Mouse (Mus musculus) R1 (cell line): ENCODE measurements around the gene Shtn1.

ENCODE experiments used
- DNase-seq: peaks from one replicate; pipeline ENCODE4 v3.0.0-alpha.2; 2018; ENCODE audit warnings: low read depth, low spot score

Shtn1 gene

DNA sequence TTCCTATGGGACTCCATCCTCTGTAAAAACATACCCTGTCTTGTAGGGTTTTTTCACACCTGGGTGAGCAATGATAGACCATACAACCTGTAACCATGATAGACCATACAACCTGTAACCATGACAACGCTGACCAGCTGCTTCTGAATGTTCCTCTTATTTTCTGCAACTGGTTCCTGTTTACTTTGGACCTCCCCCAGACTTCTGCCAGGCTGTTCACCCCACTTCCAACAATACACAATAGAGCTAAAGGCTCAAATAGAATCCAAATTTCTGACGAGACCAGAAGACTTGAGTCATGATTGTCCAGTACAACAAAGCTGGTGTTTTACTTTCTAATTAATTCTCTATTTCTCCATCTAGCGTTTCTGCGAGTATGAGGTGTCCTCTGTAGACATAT is 23.8 kb downstream of the Shtn1 start:
- no peak for DNase-seq

- DNase-seq = no peak
Measured at GRCm38 (mm10) chr19:59051622-59052021, 24.3 kb downstream of the Shtn1 start.

DNA sequence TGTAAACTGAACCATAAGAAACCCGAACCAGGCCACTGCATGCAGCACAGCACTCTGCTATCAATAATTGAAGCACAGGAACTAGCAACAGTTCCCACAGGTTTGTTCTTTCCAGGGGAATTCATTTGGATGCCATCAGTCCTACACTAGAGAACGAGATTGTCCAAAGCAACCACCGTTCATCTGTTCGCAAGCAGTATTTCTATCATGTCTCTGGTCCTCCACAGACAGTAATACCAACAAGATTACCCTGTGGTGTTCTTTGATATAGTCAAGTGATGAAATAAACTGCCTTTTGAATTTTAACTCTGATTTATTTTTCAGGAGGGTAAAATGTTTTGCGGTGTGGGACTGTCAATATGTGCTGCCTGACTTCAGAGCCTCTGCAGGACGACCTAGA is 27.0 kb downstream of the Shtn1 start:
- DNase-seq = no peak

DNA sequence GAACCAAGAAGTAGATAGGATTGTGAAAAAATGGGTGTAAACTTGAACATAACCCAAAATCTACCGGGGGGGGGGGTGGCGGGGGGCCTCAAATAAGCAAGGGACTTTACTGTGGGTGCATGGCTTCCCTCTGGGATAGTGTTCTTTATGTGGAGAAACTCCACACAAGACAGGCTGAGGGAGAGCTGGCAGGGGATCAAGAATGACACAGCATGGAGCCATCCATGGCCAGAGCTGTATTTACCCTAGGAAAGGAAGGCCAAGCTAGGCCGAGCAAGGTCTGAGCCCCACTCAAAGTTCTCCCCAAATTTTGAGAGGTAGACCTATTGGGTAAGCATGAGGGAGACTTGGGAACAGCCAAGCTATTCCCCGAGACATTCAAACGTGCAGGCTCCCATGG is 28.4 kb downstream of the Shtn1 start:
- no peak for DNase-seq

GRCm38 (mm10) chr19:59041086-59041485 is 34.8 kb downstream of the Shtn1 start:
- DNase-seq = no peak

DNA sequence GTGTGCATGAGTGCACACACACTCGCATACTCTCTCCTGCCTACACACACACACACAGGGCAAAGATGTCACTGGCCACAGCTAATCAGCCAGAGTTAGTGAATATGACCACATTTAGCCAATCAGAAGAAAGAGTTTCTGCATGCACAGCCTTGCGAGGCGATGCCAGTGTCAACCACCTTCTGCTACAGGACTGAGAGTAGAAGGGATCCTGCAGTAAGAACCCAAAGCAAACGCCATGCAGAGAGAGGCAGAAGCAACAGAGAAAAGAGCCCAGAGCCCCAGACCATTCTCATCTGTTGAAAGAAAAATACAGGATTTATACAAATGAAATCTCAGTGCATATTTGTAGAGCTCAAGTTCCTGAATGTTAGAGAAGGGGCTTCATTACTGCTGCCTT is 37.1 kb downstream of the Shtn1 start:
- no peak for DNase-seq

DNA sequence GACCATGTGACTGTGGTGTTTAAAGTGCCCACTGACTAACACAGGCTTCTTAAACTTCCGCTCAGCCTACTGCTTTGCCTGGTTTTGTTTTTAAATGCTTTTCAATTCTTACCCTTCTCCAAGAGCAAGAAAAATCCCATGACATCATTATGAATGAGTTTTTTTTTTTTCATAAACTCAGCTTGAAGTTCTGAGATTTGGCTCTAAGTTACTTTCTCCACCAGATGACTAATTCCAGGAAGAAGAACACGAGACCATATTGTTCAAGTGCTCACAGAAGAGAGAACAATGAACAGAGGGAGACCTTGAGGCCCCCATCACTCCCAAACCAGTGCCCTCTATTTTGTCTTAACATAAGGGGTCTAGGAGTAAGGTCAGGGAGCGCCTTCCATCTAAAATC is 39.1 kb downstream of the Shtn1 start:
- DNase-seq = no peak

GRCm38 (mm10) chr19:59033241-59033640 is 42.7 kb downstream of the Shtn1 start:
- DNase-seq = no peak

DNA sequence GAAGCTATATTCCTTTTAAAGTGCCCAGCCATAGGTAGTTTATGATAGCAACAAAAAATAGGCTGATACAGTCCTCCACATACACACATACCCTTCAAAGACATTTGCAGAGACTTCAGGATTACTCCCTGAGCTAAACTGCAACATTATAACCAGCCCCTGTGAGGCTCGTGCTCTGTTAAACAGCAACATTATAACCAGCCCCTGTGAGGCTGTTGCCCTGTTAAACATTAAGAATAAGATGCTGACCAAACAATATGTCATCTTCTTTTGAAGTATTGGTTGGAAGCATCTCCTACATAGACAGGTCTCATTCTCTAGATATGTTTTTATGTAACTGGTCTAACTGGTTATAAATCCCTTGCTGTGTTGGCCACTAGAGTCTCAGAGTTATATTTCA is 45.7 kb downstream of the Shtn1 start:
- DNase-seq = no peak

GRCm38 (mm10) chr19:59029011-59029410 is 46.9 kb downstream of the Shtn1 start:
- no peak for DNase-seq

DNA sequence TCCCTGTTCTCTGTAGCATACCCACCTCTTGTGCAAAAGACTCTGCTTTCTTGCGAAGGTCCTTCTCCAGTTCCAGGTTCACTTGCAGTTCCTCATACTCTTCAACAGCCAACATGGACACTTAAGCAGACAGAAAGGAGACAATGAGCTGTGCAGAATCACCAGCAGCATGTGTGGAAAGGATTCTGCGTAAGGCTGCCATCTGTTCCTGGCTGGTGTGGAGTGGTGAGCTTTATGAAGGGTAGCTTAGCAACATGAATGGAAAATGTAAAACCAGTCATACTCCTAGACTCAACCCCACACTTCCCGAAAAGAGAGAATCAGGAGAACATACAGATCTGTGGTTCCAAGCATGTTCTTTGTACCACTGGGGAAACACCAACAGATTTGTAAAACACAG is 47.8 kb downstream of the Shtn1 start:
- DNase-seq = no peak

DNA sequence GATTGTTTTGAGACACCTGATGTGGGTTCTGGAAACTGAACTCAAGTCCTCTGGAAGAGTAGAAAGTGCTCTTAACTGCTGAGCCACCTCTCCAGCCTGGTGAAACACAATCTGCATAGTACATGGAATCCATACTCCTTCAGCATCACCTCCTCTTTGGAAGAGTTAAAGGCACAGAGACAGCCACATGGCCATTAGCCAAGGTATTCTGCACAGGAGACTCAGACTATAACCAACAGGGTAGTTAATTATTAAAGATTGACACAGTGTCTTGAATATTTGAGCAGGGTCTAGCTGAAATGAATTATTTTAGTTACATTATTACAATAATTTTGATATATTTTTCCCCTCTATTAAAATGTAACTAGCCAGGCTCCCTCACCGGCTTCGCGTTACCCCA is 52.0 kb downstream of the Shtn1 start:
- DNase-seq = no peak

DNA sequence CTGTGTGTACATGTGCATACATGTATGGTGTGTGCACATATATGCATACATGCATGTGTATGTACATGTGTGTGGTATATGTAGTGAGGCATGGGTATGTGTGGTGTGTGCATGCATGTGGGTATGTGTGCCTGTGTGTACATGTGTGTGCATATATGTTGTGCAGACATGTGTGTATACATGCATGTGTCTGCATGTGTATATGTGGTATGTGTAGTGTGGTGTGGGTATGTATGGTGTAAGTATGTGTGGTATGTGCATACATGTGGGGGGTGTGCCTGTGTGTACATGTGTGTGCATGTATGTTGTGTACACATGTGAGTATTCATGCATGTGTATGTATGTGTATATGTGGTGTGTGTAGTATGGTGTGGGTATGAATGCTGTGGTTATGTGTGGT is 54.3 kb downstream of the Shtn1 start:
- DNase-seq = no peak

GRCm38 (mm10) chr19:59010802-59011201 is 65.1 kb downstream of the Shtn1 start:
- no peak for DNase-seq

DNA sequence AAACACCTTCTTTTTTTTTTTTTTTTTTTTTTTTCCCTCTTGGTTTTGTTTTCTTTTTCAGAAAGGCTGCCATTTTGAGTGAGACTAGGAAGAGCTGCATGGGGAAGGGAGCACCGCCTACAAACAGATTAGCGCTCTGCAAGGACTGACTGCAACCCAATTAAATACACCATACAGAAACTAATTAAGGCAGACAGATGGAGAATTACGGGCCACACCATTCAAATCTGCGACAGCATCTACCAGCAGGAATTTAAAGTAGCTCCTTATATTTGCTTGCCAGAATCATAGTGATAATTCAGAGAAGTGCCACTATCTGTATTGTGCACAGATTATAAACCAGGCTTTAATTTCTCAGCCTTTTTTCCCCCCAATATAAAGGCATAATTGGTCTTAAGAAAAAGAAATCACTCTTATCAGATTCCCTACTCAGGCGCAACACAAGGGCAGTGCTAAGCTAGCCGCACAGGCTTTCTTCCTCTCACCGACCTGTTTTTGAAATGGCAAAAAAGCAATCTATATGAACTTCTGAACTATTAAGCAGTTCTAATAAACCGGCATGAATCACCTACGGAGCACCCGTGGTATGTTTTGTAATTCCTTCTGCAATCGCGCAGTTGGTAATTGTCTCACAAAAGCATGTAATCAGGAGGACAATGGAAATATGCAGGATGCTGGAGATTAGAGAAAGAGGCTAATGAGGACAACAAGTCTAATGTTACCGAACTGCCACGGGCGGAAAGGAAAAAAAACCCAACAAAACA is 69.1 kb downstream of the Shtn1 start:
- DNase-seq = peak; percentile 6

DNA sequence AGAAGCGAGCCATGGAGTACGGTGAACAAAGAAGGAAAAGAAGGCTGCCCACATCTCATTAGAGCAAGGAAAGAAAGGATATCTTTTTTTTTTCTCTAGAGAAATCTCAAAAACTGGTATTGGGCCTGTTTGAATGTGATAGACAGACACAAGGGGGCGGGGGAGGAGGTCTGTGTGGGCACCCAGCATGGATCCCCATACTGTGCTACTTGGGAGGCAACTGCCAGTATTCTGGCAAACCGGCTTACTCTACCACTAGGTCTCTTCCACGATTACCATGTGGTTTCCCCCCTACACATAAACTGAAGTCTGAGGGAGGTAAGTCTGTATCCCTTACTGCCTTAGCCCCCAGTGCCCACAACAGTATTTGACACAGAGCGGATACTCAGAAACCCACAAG is 73.1 kb downstream of the Shtn1 start:
- no peak for DNase-seq

- DNase-seq = no peak
Measured at GRCm38 (mm10) chr19:58981571-58981970, 94.3 kb downstream of the Shtn1 start.

DNA sequence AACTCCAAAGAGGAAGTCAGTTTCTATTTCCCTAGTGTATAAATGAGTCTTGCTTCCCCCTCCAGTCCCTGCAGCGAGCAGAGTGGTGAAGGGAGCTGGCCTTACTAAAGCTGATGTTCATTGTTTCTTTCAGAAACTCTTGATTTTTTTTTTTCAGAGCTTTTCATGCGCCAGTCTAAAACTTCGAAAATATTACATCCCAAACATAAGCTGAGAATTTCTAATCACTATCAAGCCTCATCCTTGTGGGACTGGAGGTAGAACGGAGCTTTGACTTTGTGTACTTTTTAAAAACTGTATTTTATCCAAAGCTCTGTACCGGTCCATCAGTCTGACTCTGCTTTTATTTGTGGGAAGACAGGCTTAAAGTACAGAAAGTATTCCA is 95.9 kb downstream of the Shtn1 start:
- no peak for DNase-seq

- DNase-seq = no peak
Measured at GRCm38 (mm10) chr19:58979436-58980055, 96.4 kb downstream of the Shtn1 start.

- DNase-seq = peak; percentile 80
Measured at GRCm38 (mm10) chr19:58978401-58979171, 97.3 kb downstream of the Shtn1 start.

DNA sequence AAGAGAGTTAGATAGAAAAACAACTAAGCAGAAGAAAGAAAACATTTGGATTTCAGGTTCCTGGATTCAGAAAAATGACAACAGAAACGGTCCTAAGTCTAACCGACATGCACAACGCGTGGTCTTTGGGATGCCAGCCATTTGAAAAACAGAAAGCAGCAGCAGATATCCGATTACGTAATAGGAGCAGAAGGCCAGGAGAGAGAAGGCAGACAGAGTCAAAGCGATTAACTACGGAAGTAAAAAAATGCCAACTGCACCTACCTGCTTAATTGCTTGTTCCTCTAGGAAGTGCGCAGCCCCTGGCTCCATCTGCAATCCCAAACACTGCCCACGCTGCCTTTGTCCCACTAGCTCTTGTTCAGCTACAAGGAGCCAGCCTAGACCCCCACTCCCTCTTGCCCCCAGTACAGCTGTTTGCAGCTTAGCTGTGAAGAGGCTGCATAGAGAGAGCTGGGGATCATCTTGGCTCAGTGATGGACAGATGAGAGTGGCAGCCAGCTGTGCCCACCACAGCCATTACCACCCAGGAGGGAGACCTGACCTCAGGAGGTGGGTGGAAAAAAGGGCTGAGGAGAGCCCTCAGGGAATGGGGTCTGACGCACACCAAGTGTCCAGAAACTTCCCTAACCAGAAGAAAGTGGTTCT is 100.6 kb downstream of the Shtn1 start:
- no peak for DNase-seq

GRCm38 (mm10) chr19:58974126-58974525 is 101.8 kb downstream of the Shtn1 start:
- no peak for DNase-seq
